Mouse (Mus musculus): Measurements from ENCODE around the gene Srpr.

GRCm38 (mm10) chr9:35164142-35164874, 35.7 kb upstream of the Srpr start:
- TF ChIP-seq POLR2A (IDR thresholded peaks at IDR 0.05; ENCODE audit: extremely low read depth, insufficient read depth, low read length) (no peak), CTCF (IDR thresholded peaks at IDR 0.05; ENCODE audit: extremely low read depth, insufficient read depth, low read length) (no peak)

Data from cortical plate, adult 2 months (tissue).